Mouse (Mus musculus): ENCODE results near the gene Rftn2.

Rftn2 gene

GRCm38 (mm10) chr1:55123046-55123445 is 103.5 kb downstream of the Rftn2 start:
- DNase-seq: no peak
